Mouse (Mus musculus) megakaryocyte, embryonic 14.5 days (primary cell): ENCODE measurements around the gene Prkce.

ENCODE experiments used
- FLI1 ChIP-seq: IDR thresholded peaks from 2 replicates; pipeline ENCODE4 v1.6.1; 2012; ENCODE audit warnings: low read length, inconsistent platforms, mixed read lengths
- GATA1 ChIP-seq: IDR thresholded peaks from 3 replicates; pipeline ENCODE4 v1.6.1; 2012; ENCODE audit warnings: mixed read lengths, low read length, inconsistent platforms, borderline replicate concordance

GRCm38 (mm10) chr17:86293247-86293744 is 125.7 kb downstream of the Prkce start:
- TF ChIP-seq FLI1 (no peak), GATA1 (no peak)
